Mouse (Mus musculus): ENCODE measurements around the gene Kcnj4. TPM values are rescaled to one million over a fixed set of nuclear protein-coding genes. Genes with fewer than 3 reads are reported as not detected.
"Not testable (repeated sequence)": the region's sequence is repeated elsewhere in the genome, so short reads cannot be mapped to it uniquely, and the experiment has no call there.

Gene Kcnj4
- total RNA-seq, 2 experiments from 2014 or later = 0.24 TPM; not detected in 1

GRCm38 (mm10) chr15:79511553-79512320 lies 6.7 kb upstream of the Kcnj4 start:
- DNase-seq = peak; percentile 93

DNA sequence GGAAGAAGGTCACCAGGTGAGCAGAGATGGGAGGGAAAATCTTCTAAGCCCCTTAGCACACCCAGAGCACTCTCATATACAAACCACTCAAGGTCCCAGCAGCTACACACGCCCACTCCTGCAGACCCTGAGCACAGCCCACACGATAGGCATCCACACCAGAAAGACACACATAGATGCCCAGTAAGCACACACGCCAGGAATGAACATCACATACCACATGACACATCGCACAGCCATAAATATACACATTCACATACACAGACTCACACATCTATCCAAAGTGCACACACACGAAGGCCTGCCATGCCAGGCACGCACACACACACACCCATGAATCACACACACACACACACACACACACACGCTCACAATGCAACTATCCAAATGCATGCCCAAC lies 5.4 kb upstream of the Kcnj4 start:
- no peak for DNase-seq

DNA sequence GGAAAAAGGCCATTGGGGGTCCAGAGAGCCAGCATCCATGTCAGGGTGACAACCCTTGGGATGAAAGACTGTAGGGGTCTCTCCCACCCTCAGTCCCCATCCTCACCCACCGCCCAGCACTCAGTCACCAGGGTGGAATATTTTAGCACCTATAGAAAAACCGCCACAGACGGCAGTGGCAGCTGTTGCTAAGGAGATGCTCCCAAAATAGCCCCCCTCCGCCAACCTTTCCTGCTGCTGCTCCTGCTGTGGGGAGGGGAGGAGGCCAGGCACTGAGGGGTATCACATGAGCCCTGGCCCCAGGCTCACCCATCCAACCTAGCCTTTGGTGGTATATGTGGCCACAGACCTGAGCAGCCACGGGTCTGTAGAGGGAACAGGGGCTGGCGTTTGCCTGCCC lies 5.0 kb upstream of the Kcnj4 start:
- no peak for DNase-seq

DNA sequence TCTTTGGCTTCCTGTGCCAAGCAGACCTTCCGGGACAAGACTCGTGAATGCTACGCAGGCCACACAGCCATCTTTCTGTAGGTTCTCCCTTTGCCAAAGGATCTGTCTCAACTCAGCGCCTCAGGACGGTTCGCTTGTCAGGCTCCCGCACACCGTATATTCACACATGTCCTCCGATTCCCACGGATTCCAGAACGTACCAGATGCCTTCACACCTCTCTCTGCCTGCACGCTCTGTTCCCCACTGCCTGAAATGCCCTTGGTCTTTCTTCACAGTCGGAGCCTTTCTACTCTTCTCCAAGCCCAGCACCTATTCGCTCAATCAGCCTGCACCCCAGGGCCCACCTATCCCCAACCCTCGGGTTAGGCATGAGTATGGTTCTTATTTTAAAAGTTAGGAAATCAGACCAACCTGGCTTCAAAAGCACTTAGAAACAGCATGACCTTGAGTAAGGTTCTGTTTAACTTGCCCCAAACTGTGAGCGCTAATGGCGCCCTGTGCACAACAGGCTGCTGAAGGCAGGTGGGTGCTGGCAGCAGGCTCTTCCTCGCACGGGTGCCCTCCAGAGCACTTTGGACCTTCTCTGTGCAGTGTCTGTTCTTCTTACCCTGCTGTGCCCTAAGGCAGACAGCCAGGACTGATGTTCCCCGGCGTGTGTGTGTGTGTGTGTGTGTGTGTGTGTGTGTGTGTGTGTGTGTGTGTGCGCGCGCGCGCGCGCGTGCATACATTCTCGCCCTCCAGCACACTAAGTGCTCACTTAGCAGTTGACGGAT lies 2.2 kb upstream of the Kcnj4 start:
- DNase-seq = no peak

DNA sequence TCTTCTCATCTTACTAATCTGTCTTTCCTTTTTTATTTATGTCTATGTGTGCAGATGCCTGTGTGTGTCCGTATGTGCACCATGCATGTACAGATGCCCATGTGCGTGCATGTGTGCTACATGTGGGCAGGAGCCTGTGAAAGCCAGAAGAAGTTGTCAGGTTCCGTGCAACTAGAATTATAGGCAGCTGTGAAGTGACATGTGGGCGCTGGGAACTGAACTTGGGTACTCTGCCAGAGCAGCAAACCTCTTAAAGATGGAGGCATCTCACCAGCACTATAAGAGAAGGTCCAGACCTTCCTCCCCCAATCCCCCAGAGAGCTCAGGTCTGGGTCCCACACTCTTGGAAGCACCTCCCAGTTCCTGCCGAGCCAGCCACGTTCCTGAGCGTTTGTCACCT lies 1.4 kb upstream of the Kcnj4 start:
- no peak for DNase-seq

DNA sequence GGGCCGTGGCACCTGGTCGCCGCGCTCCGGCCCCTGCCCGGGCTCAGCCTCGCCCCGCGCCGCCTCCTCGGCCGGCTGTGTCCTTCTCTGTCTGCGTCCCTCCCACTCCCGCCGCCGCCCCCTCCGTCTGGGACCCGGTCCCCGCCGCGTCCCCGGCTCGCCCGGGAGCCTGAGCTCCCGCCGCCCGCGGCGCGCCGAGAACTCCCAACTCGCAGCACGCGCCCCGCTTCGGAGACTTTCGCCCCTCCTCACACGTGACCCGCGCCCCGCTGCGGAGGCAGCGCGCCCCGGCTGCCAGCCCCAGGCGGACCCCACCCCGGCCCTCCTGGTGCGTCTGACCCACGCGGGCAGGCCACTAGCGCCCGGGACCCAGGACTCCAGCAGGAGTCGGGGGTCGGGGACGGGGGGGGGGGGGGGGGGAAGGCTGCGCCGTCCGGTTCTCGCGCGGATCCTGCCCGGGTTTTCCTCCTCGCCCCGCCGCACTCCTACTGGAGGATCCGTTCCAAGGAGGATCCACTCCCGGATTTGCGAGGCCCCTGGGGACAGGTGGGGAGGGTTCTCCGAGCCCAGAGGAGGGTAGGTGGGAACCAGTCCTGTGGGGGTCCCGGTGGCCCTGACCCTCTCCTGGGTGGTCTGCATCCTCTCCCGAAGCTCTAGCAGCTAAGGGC lies 709 bp upstream of the Kcnj4 start:
- peak; percentile 81 for DNase-seq

DNA sequence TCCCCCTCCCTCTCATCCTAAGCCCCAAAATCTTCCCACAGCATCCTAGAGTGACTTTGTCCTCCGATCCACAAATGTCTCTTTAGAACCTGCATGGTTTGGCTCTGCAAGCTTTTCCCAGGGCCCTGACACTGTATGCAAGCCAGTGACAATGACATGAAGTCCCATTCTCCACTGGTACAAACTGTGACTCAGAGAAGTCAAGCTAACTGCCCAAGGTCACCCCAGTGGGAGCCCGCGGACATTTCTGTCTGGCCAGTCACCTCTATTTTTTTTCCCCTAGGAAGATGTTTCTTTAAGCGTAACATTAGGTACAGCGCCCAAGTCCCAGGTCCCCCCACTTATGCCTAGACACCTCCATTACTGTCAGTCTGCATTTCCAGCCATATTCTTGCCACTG lies 1.6 kb downstream of the Kcnj4 start:
- peak; percentile 55 for DNase-seq

- no peak for DNase-seq
Observed at GRCm38 (mm10) chr15:79502891-79503341, 2.1 kb downstream of the Kcnj4 start.

DNA sequence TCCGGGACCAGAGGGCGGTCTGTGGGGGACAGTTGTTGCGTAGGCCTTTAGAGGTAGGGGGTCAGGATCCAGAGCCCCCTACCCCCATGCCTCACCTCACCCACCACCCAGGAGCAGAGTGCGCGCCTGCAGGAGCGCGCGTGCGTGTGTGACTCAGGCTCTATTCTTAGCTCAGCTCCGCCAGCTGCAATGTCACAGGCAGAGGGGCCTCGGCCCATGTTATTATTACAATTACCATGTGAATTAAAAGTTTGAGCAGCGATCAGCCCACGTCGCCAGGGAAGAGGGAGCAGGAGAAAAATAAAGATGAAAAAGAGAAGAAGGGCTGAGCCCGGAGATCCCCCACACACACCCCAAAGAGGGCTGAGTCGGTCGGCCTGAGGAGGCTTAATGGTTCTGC lies 4.9 kb downstream of the Kcnj4 start:
- DNase-seq = no peak

GRCm38 (mm10) chr15:79493527-79493926 lies 11.5 kb downstream of the Kcnj4 start:
- DNase-seq = no peak

GRCm38 (mm10) chr15:79489463-79489862 lies 15.6 kb downstream of the Kcnj4 start:
- DNase-seq = peak; percentile 41

GRCm38 (mm10) chr15:79481181-79481688 lies 23.8 kb downstream of the Kcnj4 start:
- DNase-seq = no peak

DNA sequence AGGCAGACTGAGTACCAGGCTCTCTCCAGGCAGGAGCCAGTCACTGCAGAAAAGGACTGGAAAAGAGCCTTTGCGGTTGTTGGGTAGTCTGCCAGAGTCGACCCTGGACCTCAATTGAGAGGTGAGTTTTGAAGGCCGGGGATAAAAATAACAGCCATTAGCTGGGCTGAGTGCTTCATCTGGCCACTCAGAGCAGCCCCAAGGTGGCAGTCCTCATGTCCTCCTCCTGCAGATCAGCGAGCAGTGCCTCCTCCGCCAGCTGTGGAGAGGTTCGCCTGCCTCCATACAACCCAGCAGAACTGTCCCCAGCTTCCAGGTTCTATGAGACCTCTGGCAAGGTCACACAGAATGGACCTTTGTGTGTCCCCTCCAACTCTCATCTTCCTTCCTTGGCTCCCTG lies 27.8 kb downstream of the Kcnj4 start:
- DNase-seq = peak; percentile 29

DNA sequence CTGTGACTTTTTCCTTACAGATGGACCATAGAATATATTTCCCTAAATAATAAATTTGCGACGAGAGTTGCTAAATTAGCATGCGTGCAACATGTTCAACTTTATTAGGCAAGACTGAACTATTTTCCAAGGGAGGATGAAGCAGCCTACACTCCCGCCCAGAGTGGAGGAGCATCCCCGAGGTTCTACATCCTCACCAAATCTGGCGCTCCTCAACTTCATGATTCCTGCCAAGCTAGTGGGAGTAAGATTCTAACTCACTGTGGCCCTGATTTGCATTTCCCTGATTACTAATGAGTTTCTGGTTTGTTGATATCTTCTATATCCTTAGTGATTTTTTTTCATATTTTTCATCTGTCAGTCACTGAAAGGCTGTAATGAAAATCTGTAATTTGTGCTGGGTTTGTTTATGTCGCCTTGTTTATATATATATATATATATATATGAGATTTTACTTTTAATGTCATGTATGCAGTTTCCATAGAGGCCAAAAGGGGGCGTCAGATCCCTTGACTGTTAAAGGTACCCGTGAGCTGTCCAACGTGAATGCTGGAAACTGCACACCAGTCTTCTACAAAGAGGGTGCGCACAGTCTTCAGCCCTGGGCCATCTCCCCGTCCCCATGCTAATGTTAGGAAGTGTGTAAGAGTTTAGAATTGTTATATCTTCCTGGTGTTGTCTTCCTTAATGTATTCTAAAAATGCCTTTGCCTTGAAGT lies 31.2 kb downstream of the Kcnj4 start:
- no peak for DNase-seq

- DNase-seq = no peak
Observed at GRCm38 (mm10) chr15:79473042-79473441, 32.0 kb downstream of the Kcnj4 start.

- no peak for DNase-seq
Observed at GRCm38 (mm10) chr15:79471095-79471494, 33.9 kb downstream of the Kcnj4 start.

DNA sequence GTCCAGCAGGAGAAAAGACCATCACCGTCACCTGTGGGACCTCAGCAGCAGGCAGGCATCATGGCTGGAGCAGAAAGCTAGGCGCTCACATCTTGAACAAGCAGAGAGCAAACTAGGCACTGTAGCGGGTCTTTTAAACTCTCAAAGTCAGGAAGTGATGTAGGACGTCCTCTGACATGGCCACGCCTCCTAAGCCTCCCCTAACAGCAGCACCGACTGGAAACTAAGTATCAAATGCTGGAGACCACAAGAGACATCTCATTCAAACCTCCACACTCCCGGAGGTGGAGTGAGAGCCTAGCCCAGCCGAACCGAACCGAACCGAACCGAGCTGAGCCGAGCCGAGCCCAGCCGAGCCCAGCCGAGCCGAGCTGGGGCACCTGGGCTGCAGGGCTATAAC lies 34.5 kb downstream of the Kcnj4 start:
- peak; percentile 24 for DNase-seq

GRCm38 (mm10) chr15:79469577-79469976 lies 35.5 kb downstream of the Kcnj4 start:
- no peak for DNase-seq

DNA sequence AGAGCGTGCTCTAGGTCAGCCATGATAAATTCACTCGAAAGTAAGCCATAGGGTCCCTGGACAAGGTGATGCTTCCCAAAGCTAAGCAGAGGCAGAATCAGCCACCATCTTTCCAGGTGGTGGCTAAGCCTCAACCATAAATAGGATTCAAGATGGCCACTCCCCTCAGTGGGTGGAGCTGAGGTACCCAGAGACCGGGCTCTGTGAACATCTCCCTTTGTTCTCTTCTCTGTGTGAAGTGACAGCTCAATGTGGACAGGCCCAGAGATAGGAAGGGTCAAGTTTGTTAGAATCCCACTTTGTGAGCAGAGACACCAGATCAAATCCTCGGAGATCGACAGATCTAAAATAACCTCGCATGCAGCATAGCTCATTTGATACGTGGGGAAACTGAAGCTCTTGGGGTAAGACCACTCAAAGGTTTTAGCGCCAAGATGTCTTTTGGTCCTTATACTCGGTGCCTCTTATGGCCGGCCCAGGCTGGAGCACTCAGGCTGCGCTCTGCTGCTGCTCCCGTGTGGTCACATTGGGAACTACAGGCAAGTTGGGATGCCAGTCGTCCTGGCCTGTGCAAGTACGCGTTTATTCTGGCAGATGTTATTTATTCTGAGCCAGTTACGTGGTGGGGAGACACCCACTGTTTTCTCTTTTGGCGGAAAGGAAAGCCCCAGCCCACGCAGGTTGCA lies 38.3 kb downstream of the Kcnj4 start:
- DNase-seq = peak; percentile 93

GRCm38 (mm10) chr15:79456546-79456945 lies 48.5 kb downstream of the Kcnj4 start:
- no peak for DNase-seq

- DNase-seq = not testable (repeated sequence)
Observed at GRCm38 (mm10) chr15:79456104-79456503, 48.9 kb downstream of the Kcnj4 start.
